Mouse (Mus musculus): ENCODE measurements around the gene Adrb1. TPM values are rescaled to one million over a fixed set of nuclear protein-coding genes. Genes with fewer than 3 reads are reported as not detected.
A peak's percentile ranks its signal among the peaks of the same experiment; 100 is the strongest.
"Not testable (repeated sequence)": the region's sequence is repeated elsewhere in the genome, so short reads cannot be mapped to it uniquely, and the experiment has no call there.

Gene Adrb1
- total and polyA plus RNA-seq, 3 experiments, result not detected

GRCm38 (mm10) chr19:56754456-56754855, 32.5 kb downstream of the Adrb1 start:
- not testable (repeated sequence) for H3K79me2 ChIP-seq (ENCODE audit: control insufficient read depth, insufficient read depth, low read length, poor library complexity); H3K27me3 ChIP-seq (ENCODE audit: control insufficient read depth in 1 of 2, insufficient read depth in 2 of 2, low read length in 2 of 2); H3K4me1 ChIP-seq (ENCODE audit: control insufficient read depth in 1 of 2, insufficient read depth in 2 of 2, low read length in 2 of 2); DNase-seq (ENCODE audit: low read depth, low spot score); H3K4me3 ChIP-seq (ENCODE audit: control insufficient read depth in 1 of 2, insufficient read depth in 1 of 2, low read depth in 2 of 2, low read length in 2 of 2); H3K9ac ChIP-seq (ENCODE audit: control insufficient read depth, low read depth, low read length, poor library complexity, severe bottlenecking); H3K9me3 ChIP-seq (replicated peaks; ENCODE audit: insufficient read depth, low read length); H3K27ac ChIP-seq (ENCODE audit: control insufficient read depth, low read depth, low read length); H3K36me3 ChIP-seq (ENCODE audit: control insufficient read depth in 1 of 2, insufficient read depth in 2 of 2, low read length in 2 of 2)
- TF ChIP-seq TBP (IDR thresholded peaks at IDR 0.05; ENCODE audit: low read depth, low read length), result peak; percentile 64

- no peaks in the 10 kb centered on the region for H3K9me3 ChIP-seq (replicated peaks; ENCODE audit: insufficient read depth, low read length)
- no peaks in the 10 kb centered on the region for H3K36me3 ChIP-seq (ENCODE audit: control insufficient read depth in 1 of 2, insufficient read depth in 2 of 2, low read length in 2 of 2)
- H3K9ac ChIP-seq (ENCODE audit: control insufficient read depth, low read depth, low read length, poor library complexity, severe bottlenecking), result no peak overlapping the region
- H3K27ac ChIP-seq (ENCODE audit: control insufficient read depth, low read depth, low read length), result no peak overlapping the region
- no peak overlapping the region for H3K4me3 ChIP-seq (ENCODE audit: control insufficient read depth in 1 of 2, insufficient read depth in 1 of 2, low read depth in 2 of 2, low read length in 2 of 2)
- H3K4me1 ChIP-seq (ENCODE audit: control insufficient read depth in 1 of 2, insufficient read depth in 2 of 2, low read length in 2 of 2), result no peaks in the 10 kb centered on the region
- H3K79me2 ChIP-seq (ENCODE audit: control insufficient read depth, insufficient read depth, low read length, poor library complexity), result no peaks in the 10 kb centered on the region
- no peak for TF ChIP-seq SMC3 (IDR thresholded peaks at IDR 0.05; ENCODE audit: low read depth, low read length)
- no peak for TF ChIP-seq MAX (IDR thresholded peaks at IDR 0.05; ENCODE audit: low read length)
- TF ChIP-seq ZMIZ1 (IDR thresholded peaks at IDR 0.05; ENCODE audit: low read depth, low read length), result no peak
- TF ChIP-seq ZKSCAN1 (IDR thresholded peaks at IDR 0.05; ENCODE audit: low read depth, low read length), result no peak
- no peak for TF ChIP-seq POLR2A (IDR thresholded peaks at IDR 0.05; ENCODE audit: control insufficient read depth in 1 of 2, insufficient read depth in 1 of 2, low read depth in 1 of 2, low read length in 2 of 2, poor library complexity in 1 of 2)
- no peak for TF ChIP-seq MXI1 (IDR thresholded peaks at IDR 0.05; ENCODE audit: low read depth, low read length)
- no peak for TF ChIP-seq ETS1 (IDR thresholded peaks at IDR 0.05; ENCODE audit: low read depth, low read length)
- no peak for TF ChIP-seq MYC (IDR thresholded peaks at IDR 0.05; ENCODE audit: low read depth, low read length)
- TF ChIP-seq JUND (IDR thresholded peaks at IDR 0.05; ENCODE audit: low read depth, low read length), result no peak
- no peak for TF ChIP-seq SIN3A (IDR thresholded peaks at IDR 0.05; ENCODE audit: low read length)
- no peak for TF ChIP-seq ZNF384 (IDR thresholded peaks at IDR 0.05; ENCODE audit: low read depth, low read length)
- no peak for DNase-seq (ENCODE audit: low read depth, low spot score)
- H3K27me3 ChIP-seq (ENCODE audit: control insufficient read depth in 1 of 2, insufficient read depth in 2 of 2, low read length in 2 of 2), result no peaks in the 10 kb centered on the region
Measured at GRCm38 (mm10) chr19:56756412-56756811, 34.4 kb downstream of the Adrb1 start.

GRCm38 (mm10) chr19:56758311-56758710, 36.3 kb downstream of the Adrb1 start:
- no peak overlapping the region for H3K4me3 ChIP-seq (ENCODE audit: control insufficient read depth in 1 of 2, insufficient read depth in 1 of 2, low read depth in 2 of 2, low read length in 2 of 2)
- H3K4me1 ChIP-seq (ENCODE audit: control insufficient read depth in 1 of 2, insufficient read depth in 2 of 2, low read length in 2 of 2), result no peaks in the 10 kb centered on the region
- TF ChIP-seq POLR2AphosphoS5 (IDR thresholded peaks at IDR 0.05; ENCODE audit: borderline replicate concordance, low read depth, low read length) (0 out of 2 replicates have a peak, but pooled peaks have one; percentile 64), SIN3A (IDR thresholded peaks at IDR 0.05; ENCODE audit: low read length) (no peak)

More at GRCm38 (mm10) chr19:56758311-56758710, 36.3 kb downstream of the Adrb1 start:
- DNase-seq (ENCODE audit: low read depth, low spot score), result no peak
- H3K9ac ChIP-seq (ENCODE audit: control insufficient read depth, low read depth, low read length, poor library complexity, severe bottlenecking), result no peak overlapping the region
- H3K79me2 ChIP-seq (ENCODE audit: control insufficient read depth, insufficient read depth, low read length, poor library complexity), result no peaks in the 10 kb centered on the region
- no peak overlapping the region for H3K27ac ChIP-seq (ENCODE audit: control insufficient read depth, low read depth, low read length)
- no peaks in the 10 kb centered on the region for H3K9me3 ChIP-seq (replicated peaks; ENCODE audit: insufficient read depth, low read length)
- H3K27me3 ChIP-seq (ENCODE audit: control insufficient read depth in 1 of 2, insufficient read depth in 2 of 2, low read length in 2 of 2), result no peaks in the 10 kb centered on the region
- H3K36me3 ChIP-seq (ENCODE audit: control insufficient read depth in 1 of 2, insufficient read depth in 2 of 2, low read length in 2 of 2), result no peaks in the 10 kb centered on the region

All from MEL (cell line).